Mouse (Mus musculus): ENCODE results near the gene Adamts5.

DNA sequence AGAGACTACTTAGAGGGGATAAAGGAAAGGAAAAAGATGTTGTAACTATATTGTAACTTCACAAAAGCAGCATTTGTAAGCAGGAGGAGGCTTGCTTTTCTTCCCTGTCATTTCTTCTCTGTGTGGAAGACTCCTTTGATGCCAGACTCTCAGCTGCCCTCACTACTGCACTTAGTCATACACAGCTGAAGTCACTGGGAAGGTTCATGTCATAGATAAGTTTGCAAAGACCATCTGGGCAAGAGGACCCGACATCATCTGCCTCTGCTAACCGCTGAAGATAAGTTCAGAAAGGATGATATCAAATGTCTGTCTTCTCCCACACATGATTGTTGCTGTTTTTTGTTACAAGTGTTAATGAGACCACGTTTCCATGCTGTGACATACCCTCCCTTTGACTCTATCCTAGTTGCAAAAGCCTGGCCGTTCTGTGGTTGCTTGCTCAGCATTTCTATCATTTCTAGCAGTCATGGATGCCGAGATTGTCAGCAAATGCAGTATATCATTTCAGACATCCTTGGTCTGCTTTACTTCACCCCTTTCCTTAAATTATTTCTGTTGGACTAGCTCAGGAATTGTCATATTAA lies 79.2 kb downstream of the Adamts5 start:
- TF ChIP-seq EP300 (IDR thresholded peaks at IDR 0.05; ENCODE audit: low read depth), result no peak
- no peak for TF ChIP-seq CTCF (IDR thresholded peaks at IDR 0.05; ENCODE audit: low read depth)

Data from liver, postnatal 0 days (tissue).